Mouse (Mus musculus): ENCODE data around the gene Dtnb. TPM values are rescaled to one million over a fixed set of nuclear protein-coding genes. Genes with fewer than 3 reads are reported as not detected.

Dtnb gene
- total RNA-seq, 2 experiments from 2014 or later: 64.4 to 67.3 TPM

GRCm38 (mm10) chr12:3791732-3792131, 219.6 kb downstream of the Dtnb start:
- DNase-seq: peak; percentile 97
- intact Hi-C loops (cut with DNase I): loop anchor here (10.0 kb wide), 1 partner anchor 97 kb away; no protein-coding TSS in a partner anchor

GRCm38 (mm10) chr12:3792248-3792647, 220.1 kb downstream of the Dtnb start:
- intact Hi-C loops (cut with DNase I): loop anchor here (10.0 kb wide), 1 partner anchor 97 kb away; no protein-coding TSS in a partner anchor
- DNase-seq: no peak

GRCm38 (mm10) chr12:3795569-3795968, 223.4 kb downstream of the Dtnb start:
- DNase-seq: no peak
- intact Hi-C loops (cut with DNase I): loop anchor here (10.0 kb wide), 1 partner anchor 101 kb away; no protein-coding TSS in a partner anchor

- no peak for DNase-seq
- intact Hi-C loops (cut with DNase I): loop anchor here (10.0 kb wide), 1 partner anchor 105 kb away; no protein-coding TSS in a partner anchor
These were observed 227.4 kb downstream of the Dtnb start for GRCm38 (mm10) chr12:3799551-3799950.

GRCm38 (mm10) chr12:3805852-3806251, 233.7 kb downstream of the Dtnb start, which contains the start of gene Dnmt3a:
TSS of gene Dnmt3a (plus strand) at chr12:3806007.
- intact Hi-C loops (cut with DNase I): no loop called here

GRCm38 (mm10) chr12:3806271-3806684, 234.1 kb downstream of the Dtnb start:
- peak; percentile 82 for DNase-seq
- intact Hi-C loops (cut with DNase I): no loop called here

More at GRCm38 (mm10) chr12:3805852-3806251, 233.7 kb downstream of the Dtnb start, which contains the start of gene Dnmt3a:
- no peak for DNase-seq

GRCm38 (mm10) chr12:3806703-3807547, 234.7 kb downstream of the Dtnb start:
- intact Hi-C loops (cut with DNase I): no loop called here
- DNase-seq: peak; percentile 78

GRCm38 (mm10) chr12:3807548-3808395, 235.6 kb downstream of the Dtnb start:
- peak; percentile 82 for DNase-seq

GRCm38 (mm10) chr12:3808396-3808981, 236.3 kb downstream of the Dtnb start:
- intact Hi-C loops (cut with DNase I): no loop called here
- no peak for DNase-seq

More at GRCm38 (mm10) chr12:3807548-3808395, 235.6 kb downstream of the Dtnb start:
- intact Hi-C loops (cut with DNase I): no loop called here

- intact Hi-C loops (cut with DNase I): no loop called here
- no peak for DNase-seq
These were observed 237.5 kb downstream of the Dtnb start for GRCm38 (mm10) chr12:3809520-3810180.

GRCm38 (mm10) chr12:3810455-3810854, 238.3 kb downstream of the Dtnb start:
- intact Hi-C loops (cut with DNase I): no loop called here
- DNase-seq: no peak

- no peak for DNase-seq
- intact Hi-C loops (cut with DNase I): no loop called here
These were observed 239.4 kb downstream of the Dtnb start for GRCm38 (mm10) chr12:3811596-3811995.

GRCm38 (mm10) chr12:3812251-3812650, 240.1 kb downstream of the Dtnb start:
- intact Hi-C loops (cut with DNase I): no loop called here
- DNase-seq: no peak

GRCm38 (mm10) chr12:3813138-3813537, 241.0 kb downstream of the Dtnb start:
- DNase-seq: no peak
- intact Hi-C loops (cut with DNase I): no loop called here

- intact Hi-C loops (cut with DNase I): no loop called here
- no peak for DNase-seq
These were observed 243.2 kb downstream of the Dtnb start for GRCm38 (mm10) chr12:3815386-3815785.

- DNase-seq: peak; percentile 40
- intact Hi-C loops (cut with DNase I): no loop called here
These were observed 244.9 kb downstream of the Dtnb start for GRCm38 (mm10) chr12:3817033-3817432.

- intact Hi-C loops (cut with DNase I): no loop called here
These were observed 245.4 kb downstream of the Dtnb start for GRCm38 (mm10) chr12:3817566-3817965.

GRCm38 (mm10) chr12:3819899-3820298, 247.7 kb downstream of the Dtnb start:
- intact Hi-C loops (cut with DNase I): no loop called here
- no peak for DNase-seq

More at GRCm38 (mm10) chr12:3817566-3817965, 245.4 kb downstream of the Dtnb start:
- peak; percentile 58 for DNase-seq

- intact Hi-C loops (cut with DNase I): no loop called here
- DNase-seq: no peak
These were observed 251.2 kb downstream of the Dtnb start for GRCm38 (mm10) chr12:3823408-3823807.
